Mouse (Mus musculus) brain, embryonic 14.5 days (tissue): ENCODE data around the gene Abhd14a.

Experiments used
- CTCF ChIP-seq: fragments of 200-500 bp; IDR thresholded peaks from 2 replicates; pipeline ENCODE4 v1.5.1; 2012; ENCODE audit warnings: inconsistent platforms, mild to moderate bottlenecking, moderate library complexity, borderline replicate concordance; ENCODE audit not compliant: insufficient read depth, insufficient read length; ENCODE audit errors: extremely low read depth
- POLR2A ChIP-seq: fragments of 200-500 bp; IDR thresholded peaks from 2 replicates; pipeline ENCODE4 v1.6.1; 2012; ENCODE audit warnings: mild to moderate bottlenecking, inconsistent platforms, borderline replicate concordance; ENCODE audit not compliant: poor library complexity, insufficient read depth, insufficient read length, severe bottlenecking; ENCODE audit errors: extremely low read depth

DNA sequence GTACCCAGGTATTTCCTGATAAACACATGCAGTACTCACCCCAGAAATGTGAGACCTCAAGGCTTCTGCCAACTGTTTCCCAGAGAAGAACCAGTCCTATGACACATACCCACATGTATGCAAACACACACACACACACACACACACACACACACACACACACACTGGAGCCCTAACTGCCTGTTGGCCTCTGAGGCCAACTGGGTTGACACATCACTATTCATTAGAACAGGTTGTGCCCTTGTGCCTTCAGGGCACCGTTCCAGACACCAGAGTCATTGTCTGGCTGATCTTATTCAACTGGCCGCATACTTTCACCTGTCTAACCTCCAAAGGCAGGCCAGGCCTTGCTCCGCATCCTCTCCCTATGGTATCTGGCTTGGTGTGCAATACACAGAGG, 35.3 kb downstream of the Abhd14a start:
- TF ChIP-seq CTCF: no peak
- TF ChIP-seq POLR2A: no peak
